Mouse (Mus musculus): ENCODE data around the gene Trub1.

The Trub1 gene

DNA sequence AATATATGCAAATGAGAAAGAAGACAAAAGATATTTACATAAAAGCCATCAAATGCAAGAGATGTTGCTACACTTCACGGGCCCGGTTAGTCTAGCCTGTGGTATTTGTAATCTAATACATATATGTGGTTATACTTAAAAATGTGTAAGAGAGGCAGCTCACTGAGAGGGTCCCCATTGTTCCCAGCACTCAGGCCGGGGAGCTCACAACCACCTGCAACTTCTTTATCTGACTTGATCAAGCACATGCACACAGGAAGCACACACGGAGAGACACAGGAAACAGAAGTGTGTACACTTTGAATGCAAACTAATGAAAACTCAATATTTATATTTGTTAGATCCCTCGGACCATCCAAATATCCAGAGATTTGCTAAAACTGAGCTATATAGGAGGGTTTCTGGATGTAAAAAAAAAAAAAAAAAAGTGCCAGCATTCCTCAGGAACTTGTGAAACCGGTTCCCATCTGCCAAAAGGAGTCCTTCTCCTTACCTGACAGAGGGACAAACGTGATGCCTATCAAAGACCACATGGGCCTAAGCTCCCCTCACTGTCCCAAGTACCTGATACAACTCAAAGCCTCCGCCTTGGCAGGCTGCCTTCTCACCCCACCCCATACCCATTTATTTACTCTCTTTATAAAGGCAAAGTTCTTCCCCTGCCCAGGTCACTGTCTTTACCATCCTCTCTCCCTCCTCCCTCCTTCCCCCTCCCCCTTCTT lies 9.6 kb upstream of the Trub1 start:
- DNase-seq (ENCODE audit: low spot score) = no peak

DNA sequence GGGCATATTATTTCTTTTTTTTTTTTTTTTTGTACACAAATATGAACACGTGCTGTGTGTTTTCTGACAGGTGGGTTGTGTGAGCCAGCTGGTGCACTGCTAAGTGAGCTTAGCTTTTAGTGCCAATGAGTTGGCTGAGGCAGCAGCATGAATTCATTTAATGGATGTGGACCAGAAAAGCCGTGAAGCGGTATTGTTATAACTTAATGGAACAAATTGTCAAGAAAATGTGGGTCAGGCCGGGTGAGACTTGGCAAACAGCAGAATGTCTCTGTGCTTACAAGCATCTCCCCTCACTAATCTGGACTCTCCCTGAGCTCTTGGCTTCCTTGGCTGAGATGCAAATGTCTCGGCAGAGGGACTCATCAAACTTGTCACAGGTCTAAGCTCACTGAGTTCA lies 7.7 kb upstream of the Trub1 start:
- DNase-seq (ENCODE audit: low spot score) = no peak

DNA sequence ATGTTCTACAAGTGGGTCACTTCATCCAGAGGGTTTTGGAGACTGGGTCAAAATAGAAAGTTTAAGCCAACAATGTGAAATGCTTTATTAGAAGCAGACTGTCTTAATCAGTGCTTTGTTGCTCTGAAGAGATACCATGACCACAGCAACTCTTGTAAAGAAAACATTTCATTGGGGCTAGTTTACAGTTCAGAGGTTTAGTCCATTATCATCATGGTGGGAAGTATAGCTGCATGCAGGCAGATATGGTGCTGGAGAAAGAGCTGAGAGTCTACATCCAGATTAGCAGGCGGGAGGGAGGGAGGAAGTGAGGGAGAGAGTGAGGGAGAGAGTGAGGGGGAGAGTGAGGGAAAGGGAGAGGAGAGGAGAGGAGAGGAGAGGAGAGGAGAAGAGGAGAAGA lies 1.9 kb upstream of the Trub1 start:
- no peak for DNase-seq (ENCODE audit: low spot score)

DNA sequence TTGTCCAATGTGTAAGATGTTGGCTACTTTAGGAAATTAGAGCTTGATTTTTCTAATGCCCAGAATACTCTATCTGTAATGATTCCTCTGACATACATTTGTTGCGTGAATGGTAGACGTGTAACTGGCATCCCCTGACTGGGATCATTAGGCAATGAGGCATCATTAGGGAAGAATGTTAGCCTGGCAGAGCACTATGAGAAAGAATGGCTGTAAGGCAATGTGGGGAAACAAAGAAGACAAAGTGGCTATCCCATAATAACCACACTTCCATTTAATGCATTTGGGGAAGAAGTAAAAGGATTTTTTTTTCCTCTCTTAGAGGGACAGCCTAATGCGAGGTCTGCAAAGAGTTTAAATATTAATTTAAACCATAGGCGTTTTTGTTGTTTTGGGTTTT lies 950 bp upstream of the Trub1 start:
- DNase-seq (ENCODE audit: low spot score) = no peak

DNA sequence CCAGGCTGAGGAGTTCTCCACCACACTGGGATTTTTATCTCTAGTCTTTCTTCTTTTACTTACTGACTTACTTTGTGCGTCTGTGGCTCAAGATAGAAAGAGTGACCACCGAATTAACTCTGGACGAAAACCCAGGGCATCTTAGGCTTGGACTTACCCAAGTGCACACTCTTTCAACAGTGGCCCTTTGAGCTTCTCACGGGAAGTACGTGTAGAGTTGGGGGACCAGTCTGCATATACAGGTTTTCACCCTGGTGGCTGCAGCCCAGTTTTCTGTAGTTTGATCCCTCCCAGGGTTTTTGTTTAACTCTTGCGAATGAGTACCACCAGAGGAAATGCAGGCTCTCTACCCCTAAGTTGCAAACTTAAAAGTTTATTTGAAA lies 497 bp downstream of the Trub1 start:
- DNase-seq (ENCODE audit: low spot score) = no peak

DNA sequence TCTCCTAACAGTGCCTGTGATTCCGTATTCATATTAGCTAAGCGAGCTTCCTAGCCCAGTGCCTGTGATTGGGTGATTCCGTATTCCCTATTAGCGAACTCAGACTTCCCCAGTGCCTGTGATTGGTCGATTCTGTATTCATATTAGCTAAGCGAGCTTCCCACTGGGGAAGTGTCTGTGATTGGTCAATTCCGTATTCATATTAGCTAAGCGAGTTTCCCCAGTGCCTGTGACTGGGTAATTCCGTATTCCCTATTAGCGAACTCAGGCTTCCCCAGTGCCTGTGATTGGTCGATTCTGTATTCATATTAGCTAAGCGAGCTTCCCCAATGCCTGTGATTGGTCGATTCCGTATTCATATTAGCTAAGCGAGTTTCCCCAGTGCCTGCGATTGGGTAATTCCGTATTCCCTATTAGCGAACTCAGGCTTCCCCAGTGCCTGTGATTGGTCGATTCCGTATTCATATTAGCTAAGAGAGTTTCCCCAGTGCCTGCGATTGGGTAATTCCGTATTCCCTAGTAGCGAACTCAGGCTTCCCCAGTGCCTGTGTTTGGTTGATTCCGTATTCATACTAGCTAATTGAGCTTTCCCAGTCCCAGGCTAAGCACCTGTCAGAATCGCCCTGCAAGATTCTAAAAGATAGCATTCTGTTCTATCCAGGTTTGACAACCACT lies 2.7 kb downstream of the Trub1 start:
- DNase-seq (ENCODE audit: low spot score) = no peak

DNA sequence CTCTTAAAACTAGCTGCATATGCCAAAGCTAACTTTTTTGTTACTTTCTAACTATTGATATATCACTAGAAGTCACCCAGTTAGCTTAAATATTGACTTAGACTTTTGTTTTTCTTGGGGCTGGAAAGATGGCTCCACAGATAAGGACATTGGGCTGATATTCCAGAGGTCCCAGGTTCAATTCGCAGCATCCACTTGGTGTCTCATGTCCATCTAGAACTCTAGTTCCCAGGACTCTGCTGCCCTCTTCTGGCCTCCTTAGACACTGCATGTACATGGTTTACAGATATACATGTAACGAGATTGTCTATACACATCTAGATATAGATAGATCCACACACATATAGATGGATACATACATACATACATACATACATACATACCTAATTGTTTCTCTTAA lies 4.4 kb downstream of the Trub1 start:
- DNase-seq (ENCODE audit: low spot score) = peak; percentile 70

DNA sequence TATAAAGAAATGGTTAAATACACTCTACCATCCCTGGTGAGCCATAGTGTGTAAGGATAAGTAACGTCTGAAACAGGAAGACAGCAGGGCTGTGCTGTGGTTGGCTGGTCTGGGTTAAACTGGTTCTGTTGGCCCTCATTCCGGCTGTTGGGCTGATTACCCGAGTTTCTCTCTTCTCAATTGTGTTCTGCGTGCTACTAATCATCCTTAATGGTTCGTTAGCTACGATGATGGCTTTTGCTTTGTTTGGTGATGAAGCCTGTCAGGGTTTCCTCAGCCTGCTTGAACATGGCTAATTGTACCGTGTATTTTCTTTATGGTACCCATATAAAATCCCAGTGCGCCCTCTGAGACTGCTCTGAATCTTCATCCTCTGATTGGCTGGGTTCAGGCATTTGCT lies 11.0 kb downstream of the Trub1 start:
- no peak for DNase-seq (ENCODE audit: low spot score)

DNA sequence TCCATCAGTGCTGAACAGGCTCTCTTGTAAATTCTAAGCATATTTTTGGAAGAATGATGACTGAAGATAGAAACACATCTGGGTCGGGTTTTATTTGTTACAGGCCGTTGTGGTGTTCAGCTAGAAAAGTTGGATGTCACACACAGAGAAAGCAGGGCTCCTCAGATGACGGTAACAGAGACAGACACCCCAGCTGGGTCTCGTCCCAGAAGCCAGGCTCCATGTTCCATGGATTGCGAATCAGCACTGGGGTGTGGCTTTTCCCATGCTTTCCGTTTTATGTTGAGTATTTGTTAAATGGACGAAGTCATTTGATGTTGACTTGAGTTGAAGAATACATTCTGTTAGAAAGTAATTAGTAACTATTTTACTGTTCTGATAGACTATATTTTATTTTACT lies 13.0 kb downstream of the Trub1 start:
- no peak for DNase-seq (ENCODE audit: low spot score)

DNA sequence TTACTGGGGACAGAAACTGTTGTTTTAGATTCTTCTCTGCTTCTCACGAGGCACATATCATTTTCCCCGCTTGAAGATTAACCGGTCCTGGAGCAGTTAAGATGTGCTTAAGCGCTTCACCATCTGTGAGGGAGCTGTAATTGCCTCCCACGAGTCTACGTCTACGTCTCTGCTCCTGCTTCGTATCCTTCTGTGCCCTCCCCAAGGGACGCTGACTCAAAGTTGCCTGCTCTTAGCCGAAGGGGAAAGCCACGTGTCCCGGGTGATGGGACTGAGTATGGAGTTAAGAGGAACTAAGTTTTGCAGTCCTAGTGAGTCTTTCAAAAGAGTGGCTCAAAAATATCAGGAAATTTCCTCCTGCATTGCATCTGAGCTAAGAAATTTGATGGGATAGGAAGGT lies 18.3 kb downstream of the Trub1 start:
- no peak for DNase-seq (ENCODE audit: low spot score)

DNA sequence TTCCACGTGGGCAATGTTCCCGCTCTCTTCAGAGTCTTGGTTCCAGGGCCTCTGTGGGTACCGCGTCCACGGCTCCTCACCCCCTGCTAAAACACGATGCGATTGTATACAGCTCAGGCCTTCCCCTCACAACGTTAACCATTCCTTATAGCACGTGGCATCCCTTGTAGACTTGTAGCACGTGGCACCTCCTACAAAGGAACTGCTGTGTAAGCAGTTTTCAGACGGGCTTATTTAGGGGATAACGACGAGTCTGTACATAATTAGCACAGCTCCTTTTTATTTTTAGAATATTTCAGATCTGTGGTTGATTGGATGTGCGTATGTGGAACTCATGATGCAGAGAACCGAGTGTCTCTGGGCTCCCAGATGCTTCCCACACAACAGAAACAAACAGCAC lies 19.5 kb downstream of the Trub1 start:
- no peak for DNase-seq (ENCODE audit: low spot score)

DNA sequence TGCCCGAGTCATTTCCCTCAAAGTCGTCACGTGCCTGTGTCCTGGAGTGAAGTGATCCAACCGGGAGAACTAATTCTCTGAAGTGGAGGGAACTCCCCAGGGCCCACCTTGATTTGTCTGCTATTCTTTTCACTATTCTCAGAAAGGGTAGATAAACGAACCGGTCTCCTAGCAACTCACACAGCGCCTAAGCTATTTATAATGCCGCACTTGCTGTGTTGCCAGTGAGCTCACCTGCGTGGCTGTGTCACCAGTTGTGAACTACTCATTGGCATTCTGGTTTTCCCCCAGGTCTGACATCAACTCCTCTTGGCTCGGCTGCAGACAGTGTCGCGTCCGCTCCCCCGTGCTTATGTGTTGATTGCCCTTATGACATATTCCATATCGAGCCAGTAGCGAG lies 20.6 kb downstream of the Trub1 start:
- no peak for DNase-seq (ENCODE audit: low spot score)

DNA sequence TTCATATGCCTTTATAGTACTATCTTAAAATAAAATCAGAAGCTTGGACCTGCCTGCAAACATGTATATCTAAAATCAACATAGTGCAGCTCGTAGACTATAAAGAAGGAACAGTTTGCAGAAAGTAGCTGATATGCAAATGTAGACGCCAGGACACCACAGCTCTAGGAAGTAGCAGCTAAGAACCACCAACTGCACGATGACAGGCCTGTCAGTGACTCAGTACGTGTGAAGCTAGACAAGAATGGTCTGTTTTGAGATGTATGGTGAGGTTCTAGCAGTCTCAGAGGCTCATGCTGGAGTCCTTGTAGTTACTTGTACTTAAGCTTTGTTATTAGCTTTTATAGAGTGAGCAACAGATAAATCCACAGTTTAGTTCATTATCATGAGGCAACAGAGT lies 22.6 kb downstream of the Trub1 start:
- no peak for DNase-seq (ENCODE audit: low spot score)

DNA sequence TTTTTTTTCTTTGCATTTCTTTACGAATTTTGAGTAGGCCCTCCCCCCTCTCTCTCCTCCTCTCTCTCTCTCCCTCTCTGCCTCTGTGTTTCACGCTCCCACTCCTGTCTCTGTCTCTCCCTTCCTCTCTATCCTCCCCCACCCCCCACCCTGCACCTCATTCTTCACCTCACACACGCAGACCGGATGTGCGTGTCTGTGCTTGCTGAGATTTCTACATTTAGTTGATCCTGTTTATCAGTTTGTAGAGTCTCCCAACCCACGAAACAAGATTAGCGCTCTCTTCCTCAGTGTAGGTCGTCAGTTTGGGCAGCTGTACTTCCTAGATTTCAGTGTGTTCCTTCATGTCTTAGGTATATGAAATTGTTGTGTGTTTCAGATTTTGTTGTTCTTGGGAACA lies 24.6 kb downstream of the Trub1 start:
- DNase-seq (ENCODE audit: low spot score) = no peak

DNA sequence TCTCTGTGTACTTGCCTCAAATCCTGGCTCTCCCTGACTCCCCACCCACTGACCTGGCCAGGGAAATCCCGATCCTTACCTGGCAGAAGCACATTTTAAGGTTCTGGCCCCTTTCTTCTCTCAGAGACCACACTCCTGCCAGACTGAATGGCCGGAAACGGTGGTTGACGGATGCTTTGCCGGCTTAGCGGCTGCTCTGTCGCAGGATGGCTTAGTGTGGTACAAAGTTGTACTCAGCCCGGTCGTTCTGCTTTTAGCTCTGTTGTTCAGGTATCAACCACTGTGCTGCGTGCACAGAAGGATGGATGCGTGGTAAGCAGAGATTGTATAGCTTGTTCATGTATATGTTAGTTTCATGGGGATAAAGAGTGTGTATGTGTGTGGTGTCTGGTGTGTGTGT lies 25.3 kb downstream of the Trub1 start:
- no peak for DNase-seq (ENCODE audit: low spot score)

DNA sequence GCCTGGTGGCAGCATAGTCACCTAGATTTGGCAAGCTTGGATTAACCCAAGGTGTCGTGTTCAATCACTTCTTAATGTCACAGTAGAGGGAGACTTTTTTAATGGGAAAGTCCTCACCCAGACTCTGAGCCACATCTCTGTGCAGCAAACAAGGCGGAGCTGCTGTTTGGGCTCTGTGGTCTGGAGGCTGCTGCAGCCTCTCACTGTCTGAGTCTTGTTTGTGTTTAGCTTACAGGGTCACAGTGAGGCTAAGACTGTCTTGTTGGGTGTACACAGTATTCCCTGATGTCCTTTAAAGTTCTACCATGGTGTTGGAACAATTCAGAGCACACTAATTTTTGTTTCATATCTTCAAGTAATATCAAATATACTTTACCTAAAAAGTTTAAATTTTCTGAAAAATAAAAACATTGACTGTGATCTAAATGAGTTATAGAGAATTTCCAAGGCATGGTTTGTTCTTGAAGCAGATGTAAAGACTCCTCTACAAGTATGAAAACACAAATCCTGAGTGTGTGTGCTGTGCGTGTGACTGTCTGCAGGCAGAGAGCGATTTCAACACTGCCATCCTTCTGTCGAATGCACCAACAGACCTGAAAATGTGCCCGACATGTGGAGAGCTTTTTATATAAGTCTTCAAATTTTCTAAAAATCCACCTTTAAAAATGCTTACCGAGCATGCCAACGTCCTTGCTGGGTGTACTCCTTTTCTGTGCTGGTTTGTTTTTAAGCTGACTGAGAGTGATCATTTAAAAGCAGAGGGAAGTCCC lies 27.4 kb downstream of the Trub1 start:
- no peak for DNase-seq (ENCODE audit: low spot score)

DNA sequence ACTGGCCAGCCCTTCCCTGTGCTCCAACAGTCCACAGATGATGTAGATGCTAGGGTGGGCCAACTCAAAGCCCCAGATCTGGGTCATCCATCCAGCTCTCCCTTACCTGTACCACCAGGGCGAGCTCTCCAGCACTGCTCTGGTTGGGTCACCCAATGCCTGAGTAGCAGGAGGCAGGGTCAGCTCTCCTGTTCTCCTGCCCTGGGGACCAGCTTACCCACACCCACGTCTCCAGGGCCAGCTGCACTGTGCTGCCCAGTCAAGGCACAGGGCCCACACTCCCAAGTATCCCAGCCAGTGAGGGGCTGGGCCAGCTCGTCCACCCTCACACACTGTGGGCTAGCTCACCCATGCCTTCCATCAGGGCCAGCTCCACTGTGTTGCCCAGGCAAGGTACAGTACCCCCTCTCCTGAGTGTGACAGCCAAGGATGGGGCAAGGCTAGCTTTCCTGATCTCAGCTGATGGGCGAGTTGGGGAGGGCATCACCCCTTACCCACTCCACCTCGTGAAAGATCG lies 29.1 kb downstream of the Trub1 start:
- no peak for DNase-seq (ENCODE audit: low spot score)

DNA sequence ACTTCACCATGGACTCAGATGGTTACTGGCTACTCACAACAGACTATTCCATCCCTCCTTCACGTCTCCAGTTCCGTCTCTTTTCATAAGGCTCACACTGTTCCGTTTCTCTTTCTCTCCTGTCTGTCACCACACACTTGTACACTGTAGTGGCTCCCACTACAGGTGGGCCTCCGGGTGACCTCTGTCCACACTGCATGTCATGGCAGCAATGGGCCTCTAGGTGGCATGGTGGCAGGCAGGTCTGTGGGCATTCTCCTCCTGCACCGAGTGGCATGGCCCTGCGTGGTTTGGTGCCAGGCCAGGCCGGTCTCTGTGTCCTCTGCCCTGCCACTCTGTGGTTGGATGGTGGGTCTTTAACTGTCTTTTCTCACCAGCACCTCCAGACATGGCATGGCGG lies 30.1 kb downstream of the Trub1 start:
- peak; percentile 82 for DNase-seq (ENCODE audit: low spot score)

DNA sequence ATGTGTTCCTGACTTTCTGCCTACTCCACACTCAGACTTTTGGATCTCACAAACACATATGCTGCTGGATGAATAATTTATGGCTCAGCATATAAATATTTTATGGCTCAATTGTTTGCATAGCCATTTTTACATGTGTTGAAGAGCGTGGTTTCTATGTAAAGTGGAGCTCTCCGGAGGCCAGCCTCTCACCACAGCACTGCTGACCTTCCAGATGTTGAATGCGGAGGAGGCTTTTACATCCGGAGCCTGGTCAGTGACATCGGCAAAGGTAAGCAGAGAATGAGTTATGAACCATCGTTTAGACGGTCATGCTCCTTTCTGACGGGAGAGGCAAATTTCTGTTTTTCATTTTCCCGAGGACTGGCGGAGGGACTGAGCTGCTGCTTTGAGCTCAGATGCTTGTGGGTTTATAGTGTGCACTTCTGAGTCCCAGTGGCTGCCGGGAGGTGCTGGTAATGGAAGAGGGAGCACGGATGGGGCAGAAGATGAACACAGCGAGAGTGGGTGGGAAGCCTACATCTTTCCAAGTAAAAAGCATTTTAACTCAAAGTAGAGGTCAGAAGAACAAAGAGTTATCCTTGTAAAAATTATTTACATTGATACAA lies 34.4 kb downstream of the Trub1 start:
- DNase-seq (ENCODE audit: low spot score) = no peak

DNA sequence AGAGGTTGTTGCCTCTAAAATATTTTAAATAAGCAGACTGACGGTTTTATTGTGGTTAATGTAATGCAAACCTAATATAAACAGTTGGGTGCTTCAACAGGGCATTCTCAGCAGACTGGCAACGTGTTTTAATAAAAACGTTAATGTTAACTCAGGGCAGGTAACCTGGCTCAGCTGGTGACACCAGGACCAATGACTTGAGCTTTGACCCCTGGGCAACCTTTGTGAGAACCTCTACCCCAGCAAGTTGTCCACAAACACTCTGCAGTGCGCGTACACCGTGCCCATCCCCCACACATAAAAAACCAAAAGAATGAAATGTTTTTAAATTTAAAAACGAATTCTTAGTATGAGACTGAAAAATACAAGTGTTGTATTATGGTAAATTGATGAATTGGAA lies 36.8 kb downstream of the Trub1 start:
- no peak for DNase-seq (ENCODE audit: low spot score)

DNA sequence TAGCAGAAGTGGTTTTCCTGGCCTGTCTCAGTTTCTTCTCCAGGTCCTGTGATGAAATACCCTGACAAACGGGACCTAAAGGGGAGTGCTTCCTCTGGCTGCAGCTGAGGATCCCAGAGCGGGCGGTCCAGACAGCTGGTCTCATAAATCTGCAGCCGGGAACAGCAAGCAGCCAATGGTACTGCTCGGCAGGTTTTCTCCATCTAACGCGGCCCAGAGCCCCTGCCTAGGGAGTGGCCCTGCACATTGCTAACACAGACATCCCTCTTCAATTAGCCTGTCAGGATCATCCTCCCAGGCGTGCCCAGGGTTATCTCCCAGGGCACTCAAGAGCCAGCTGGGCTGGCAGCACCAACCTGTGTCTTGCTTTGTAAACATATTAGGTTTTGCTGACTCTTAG lies 38.3 kb downstream of the Trub1 start:
- no peak for DNase-seq (ENCODE audit: low spot score)

DNA sequence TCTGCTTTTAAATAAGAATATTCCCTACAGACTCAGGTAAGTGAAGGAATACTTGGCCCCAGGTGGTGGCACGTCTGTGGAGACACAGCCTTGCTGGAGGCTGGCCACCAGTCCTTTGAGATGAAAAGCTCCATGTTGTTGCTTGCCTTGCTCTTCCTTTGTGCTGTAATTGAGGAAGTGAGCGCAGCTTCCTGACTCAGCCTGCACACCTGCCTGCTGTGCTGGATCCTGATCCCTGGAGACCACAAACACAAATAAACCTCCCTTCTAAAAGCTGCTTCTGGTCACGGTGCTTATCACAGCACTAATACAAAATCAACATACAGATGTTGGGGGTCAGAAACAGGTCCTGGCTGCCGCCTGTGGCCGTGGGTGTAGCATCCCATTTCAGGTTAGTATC lies 41.3 kb downstream of the Trub1 start:
- DNase-seq (ENCODE audit: low spot score) = no peak

Data from testis, postnatal 10 days (tissue).